8 mouse cellular contexts compared by ENCODE assay signal in the genomic region with DNA sequence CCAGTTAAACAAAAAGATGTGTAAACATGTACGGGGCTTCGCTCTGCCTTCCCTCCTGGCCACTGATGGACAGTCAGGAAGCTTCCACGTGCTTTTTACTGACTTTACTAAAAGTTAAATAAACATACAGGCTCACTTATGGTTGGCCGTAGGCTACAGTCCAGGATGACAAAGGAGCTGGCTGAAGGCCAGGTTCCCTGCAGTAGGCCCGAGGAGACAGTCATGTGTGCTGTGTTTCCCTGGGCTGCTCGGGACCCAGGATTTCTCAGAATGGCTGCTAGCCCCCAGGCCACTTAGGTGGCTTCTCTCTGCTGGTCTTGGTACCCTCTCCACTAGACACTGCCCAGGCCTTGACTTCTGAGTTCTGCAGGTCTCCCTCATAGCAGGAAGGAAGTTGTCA. TPM values are rescaled to one million over a fixed set of nuclear protein-coding genes. Genes with fewer than 3 reads are reported as not detected.
DNase-seq lines count a peak whose midpoint lies in the region; ATAC-seq lines count a peak whose summit lies in the region.

No protein-coding gene starts in this region.

- H3K27ac ChIP-seq in embryonic facial prominence, embryonic 11.5 days (replicated peaks; ENCODE audit: low read depth, low read length) = 0 out of 2 replicates have a peak overlapping the region, but pooled peaks have one; percentile 8
- no peak overlapping the region for H3K27ac ChIP-seq in embryonic facial prominence, embryonic 10.5 days (replicated peaks)

- H3K4me1 ChIP-seq in embryonic facial prominence, embryonic 11.5 days (ENCODE audit: control insufficient read depth, insufficient read depth, low read length) = no peaks in the 10 kb centered on the region
- H3K4me1 ChIP-seq in embryonic facial prominence, embryonic 10.5 days = peaks cover 25% of the 10 kb centered on the region

- WGBS in embryonic facial prominence, embryonic 11.5 days = 75% methylated on average over 6 of the region's 6 CpGs
- 82% methylated on average over 6 of the region's 6 CpGs for WGBS in embryonic facial prominence, embryonic 10.5 days

- no peak for ATAC-seq in embryonic facial prominence, embryonic 11.5 days (replicated peaks; ENCODE audit: insufficient number of reproducible peaks, low FRiP score, low TSS enrichment, low read depth)

- peaks cover 8% of the 10 kb centered on the region for H3K36me3 ChIP-seq in embryonic facial prominence, embryonic 11.5 days (replicated peaks; ENCODE audit: control insufficient read depth, insufficient read depth, low read depth, low read length)
- H3K36me3 ChIP-seq in embryonic facial prominence, embryonic 10.5 days (replicated peaks) = peaks cover 50% of the 10 kb centered on the region

- H3K9ac ChIP-seq in embryonic facial prominence, embryonic 11.5 days (replicated peaks; ENCODE audit: low read length) = no peak overlapping the region

- H3K4me3 ChIP-seq in embryonic facial prominence, embryonic 11.5 days (ENCODE audit: low read depth, low read length) = no peak overlapping the region
- no peak overlapping the region for H3K4me3 ChIP-seq in embryonic facial prominence, embryonic 10.5 days

- DNase-seq in embryonic facial prominence, embryonic 11.5 days (ENCODE audit: low spot score) = no peak
- DNase-seq in embryonic facial prominence, embryonic 10.5 days (ENCODE audit: low spot score) = no peak
- DNase-seq in 3134 (ENCODE audit: extremely low read depth, insufficient read length, low spot score) = peak; percentile 51
- peak; percentile 70 to 72 for DNase-seq in cerebellum, postnatal 36 days
- peak; percentile 75 for DNase-seq in kidney, postnatal 14 days
- no peak for DNase-seq in embryo, embryonic 9.5 days (ENCODE audit: extremely low spot score)
- no peak for DNase-seq in layer of hippocampus, adult 9-11 months
- DNase-seq in ovary, postnatal 10 days (ENCODE audit: low spot score) = no peak

- H3K27me3 ChIP-seq in embryonic facial prominence, embryonic 11.5 days (ENCODE audit: control insufficient read depth, insufficient read depth, low read length) = no peaks in the 10 kb centered on the region
- no peaks in the 10 kb centered on the region for H3K27me3 ChIP-seq in embryonic facial prominence, embryonic 10.5 days (replicated peaks; ENCODE audit: low read depth, poor library complexity, severe bottlenecking)

- H3K4me2 ChIP-seq in embryonic facial prominence, embryonic 11.5 days (ENCODE audit: low read depth, low read length) = no peak overlapping the region

- no peaks in the 10 kb centered on the region for H3K9me3 ChIP-seq in embryonic facial prominence, embryonic 11.5 days (replicated peaks; ENCODE audit: control insufficient read depth, low read length)
- H3K9me3 ChIP-seq in embryonic facial prominence, embryonic 10.5 days = no peaks in the 10 kb centered on the region

RNA-seq across cellular contexts. Expression of a gene that starts 6.9 kb away (rescaled TPM):
- 50.7 and 58.4 TPM in 2 replicates for polyA plus RNA-seq in embryonic facial prominence, embryonic 11.5 days (2014; fragmentation: Nextera tagmentation; extraction: Ambion mirVana)
- 45.4 and 47.7 TPM in 2 replicates for polyA plus RNA-seq in embryonic facial prominence, embryonic 10.5 days (2016; fragmentation: Nextera tagmentation; extraction: Ambion mirVana)

RNA-seq across cellular contexts. Expression of a gene that starts 22.0 kb away (rescaled TPM):
- not detected in 2 replicates for polyA plus RNA-seq in embryonic facial prominence, embryonic 11.5 days (2014; fragmentation: Nextera tagmentation; extraction: Ambion mirVana)
- polyA plus RNA-seq in embryonic facial prominence, embryonic 10.5 days (2016; fragmentation: Nextera tagmentation; extraction: Ambion mirVana) = 0.06 TPM in 2 replicates

RNA-seq across cellular contexts. Expression of a gene that starts 25.9 kb away (rescaled TPM):
- polyA plus RNA-seq in embryonic facial prominence, embryonic 11.5 days (2014; fragmentation: Nextera tagmentation; extraction: Ambion mirVana) = 0.24 TPM in 2 replicates
- polyA plus RNA-seq in embryonic facial prominence, embryonic 10.5 days (2016; fragmentation: Nextera tagmentation; extraction: Ambion mirVana) = 0.24 TPM in 1 of 2 replicates, not detected in the other

RNA-seq across cellular contexts. Expression of a gene that starts 52.2 kb away (rescaled TPM):
- polyA plus RNA-seq in embryonic facial prominence, embryonic 11.5 days (2014; fragmentation: Nextera tagmentation; extraction: Ambion mirVana) = 2.5 and 2.7 TPM in 2 replicates
- polyA plus RNA-seq in embryonic facial prominence, embryonic 10.5 days (2016; fragmentation: Nextera tagmentation; extraction: Ambion mirVana) = 0.68 and 0.72 TPM in 2 replicates

Comparison
In these comparisons a context has a peak if more than half of its experiments do, and no peak if none do; other contexts are left out.
1. DNase-seq: peak in 3134 (single experiment), cerebellum, postnatal 36 days (2 of 2) and kidney, postnatal 14 days (single experiment); none in embryonic facial prominence, embryonic 11.5 days (single experiment), embryonic facial prominence, embryonic 10.5 days (single experiment), embryo, embryonic 9.5 days (single experiment), layer of hippocampus, adult 9-11 months (single experiment) and ovary, postnatal 10 days (single experiment).